Mouse (Mus musculus): ENCODE results near the gene Fkbp8.

Gene Fkbp8

DNA sequence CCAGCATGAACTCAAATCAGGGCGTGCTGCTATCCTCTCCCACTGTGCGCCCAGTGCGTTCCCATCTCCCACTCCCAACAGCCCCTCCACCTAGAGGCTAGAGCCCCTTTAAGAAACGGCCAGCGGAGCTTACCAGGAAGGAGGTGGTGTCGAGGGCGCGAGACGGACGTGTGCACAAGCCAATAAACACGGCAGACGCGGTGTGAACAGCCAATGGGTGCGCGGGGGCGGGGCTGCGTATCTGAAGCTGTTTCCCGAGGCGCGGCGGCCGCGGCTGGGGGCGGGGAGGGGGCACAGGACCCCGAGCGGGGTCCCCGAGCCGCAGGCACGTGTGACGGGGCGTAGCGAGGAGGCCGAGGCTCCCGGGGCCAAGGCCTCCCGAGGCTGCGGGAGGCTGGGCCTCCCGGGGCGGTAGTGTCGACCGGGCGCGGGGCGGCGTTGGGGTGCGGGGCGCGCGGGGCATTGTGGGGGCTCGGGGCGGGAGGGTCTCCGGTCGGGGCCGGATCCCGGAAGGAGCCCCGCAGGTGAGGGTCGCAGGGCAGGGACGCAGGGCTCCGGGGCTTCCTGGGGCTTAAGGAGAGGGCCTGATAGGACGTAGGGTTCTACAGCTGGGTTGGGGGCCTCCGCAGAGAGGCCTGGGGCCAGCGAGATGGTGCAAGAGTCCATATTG lies at the start of gene Fkbp8, which contains the start of gene Kxd1:
TSS of gene Fkbp8 (plus strand) at position 213 of the 670 bp plus-strand sequence.
TSS of gene Kxd1 (minus strand) at position 445 of the 670 bp plus-strand sequence.
- peak; percentile 99 for DNase-seq

DNA sequence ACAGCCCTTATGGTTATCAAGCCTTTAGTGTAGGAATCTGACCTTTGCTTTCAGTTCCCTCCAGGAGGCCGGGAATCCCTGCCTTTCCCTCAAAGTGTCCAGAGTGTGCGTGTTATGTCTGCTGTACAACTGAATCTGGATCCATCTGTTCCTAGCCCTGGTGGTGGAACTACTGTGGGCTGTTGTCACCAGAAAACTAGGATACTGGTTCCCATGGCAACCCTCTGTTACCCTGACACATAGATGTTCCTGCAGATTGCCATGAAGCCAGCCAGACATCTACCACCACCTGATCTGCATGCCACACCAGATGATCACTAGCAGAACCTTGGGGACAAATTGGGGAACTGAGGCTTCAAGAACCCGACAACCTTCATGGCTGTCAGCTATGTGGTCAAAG lies 45.6 kb upstream of the Fkbp8 start:
- DNase-seq = no peak

DNA sequence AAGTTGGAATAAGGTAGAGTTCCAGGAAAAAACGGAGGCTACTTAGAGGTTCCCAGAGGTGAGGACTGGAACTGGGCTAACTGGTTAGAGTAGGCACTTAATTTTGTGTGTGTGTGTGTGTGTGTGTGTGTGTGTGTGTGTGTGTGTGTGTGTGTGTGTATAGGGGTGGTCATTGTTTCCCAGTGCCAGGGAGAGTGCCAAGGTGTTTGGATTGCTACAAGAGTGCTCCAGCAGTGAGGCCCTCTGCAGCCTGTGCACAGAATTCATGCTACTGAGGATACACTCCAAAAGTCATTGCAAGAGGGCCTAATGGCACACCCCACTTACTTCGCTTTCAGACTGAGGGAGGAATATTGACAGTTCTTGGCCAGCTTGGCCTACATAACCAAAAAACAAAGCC lies 44.6 kb upstream of the Fkbp8 start:
- no peak for DNase-seq

DNA sequence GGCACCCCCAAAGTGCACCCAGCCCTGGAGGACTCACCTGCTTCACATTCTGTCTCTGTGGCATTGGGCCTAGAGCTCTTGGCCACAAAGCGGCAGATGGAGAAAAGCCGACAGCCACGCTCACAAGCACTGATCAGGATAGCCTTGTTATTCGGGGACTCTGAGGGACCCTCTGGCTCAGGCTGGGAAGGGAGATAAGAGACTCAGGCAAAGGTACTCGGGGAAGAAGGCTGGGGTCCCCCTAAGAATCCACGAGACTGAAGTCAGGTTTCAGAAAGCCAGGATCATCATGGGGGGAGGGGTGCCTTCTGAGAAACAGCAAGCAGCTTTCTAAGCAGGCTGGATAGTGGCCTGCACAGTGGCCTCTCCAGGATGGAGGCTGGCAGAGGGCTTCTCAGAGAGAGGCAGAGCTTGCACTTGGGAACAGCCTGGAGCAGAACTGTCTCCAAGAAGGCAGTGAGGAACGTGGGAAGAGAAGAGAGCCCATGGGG lies 41.3 kb upstream of the Fkbp8 start:
- no peak for DNase-seq

DNA sequence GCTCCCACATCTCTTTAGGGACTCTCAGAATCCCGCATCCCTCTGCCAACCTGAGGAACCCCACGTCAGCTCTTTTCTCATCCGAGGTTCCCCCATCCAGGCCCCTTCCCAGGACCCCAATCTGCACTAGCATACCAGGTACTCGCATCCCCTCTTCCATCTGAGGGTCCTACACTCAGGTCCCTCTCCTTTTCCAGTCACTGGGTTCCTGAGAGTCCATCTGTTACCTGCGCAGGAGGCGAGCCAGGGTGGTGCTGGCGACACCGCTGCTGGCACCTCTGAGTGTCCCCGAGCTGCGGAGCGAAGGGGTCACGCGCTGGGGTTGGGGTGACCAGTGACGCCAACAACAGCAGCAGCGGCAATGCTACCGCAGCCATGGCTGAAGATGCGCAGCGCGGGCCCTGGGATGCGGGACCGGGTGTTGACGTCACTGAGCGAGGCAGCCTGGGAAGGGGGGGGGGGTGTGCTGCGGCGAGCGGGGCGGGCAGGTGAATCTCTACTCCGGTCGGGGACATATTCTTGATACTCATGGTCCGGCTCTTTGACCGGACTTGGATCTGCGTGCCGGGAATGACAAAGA lies 40.5 kb upstream of the Fkbp8 start, which contains the start of gene Tmem59l:
TSS of gene Tmem59l (minus strand) at position 418 of the 580 bp plus-strand sequence.
- DNase-seq = no peak

DNA sequence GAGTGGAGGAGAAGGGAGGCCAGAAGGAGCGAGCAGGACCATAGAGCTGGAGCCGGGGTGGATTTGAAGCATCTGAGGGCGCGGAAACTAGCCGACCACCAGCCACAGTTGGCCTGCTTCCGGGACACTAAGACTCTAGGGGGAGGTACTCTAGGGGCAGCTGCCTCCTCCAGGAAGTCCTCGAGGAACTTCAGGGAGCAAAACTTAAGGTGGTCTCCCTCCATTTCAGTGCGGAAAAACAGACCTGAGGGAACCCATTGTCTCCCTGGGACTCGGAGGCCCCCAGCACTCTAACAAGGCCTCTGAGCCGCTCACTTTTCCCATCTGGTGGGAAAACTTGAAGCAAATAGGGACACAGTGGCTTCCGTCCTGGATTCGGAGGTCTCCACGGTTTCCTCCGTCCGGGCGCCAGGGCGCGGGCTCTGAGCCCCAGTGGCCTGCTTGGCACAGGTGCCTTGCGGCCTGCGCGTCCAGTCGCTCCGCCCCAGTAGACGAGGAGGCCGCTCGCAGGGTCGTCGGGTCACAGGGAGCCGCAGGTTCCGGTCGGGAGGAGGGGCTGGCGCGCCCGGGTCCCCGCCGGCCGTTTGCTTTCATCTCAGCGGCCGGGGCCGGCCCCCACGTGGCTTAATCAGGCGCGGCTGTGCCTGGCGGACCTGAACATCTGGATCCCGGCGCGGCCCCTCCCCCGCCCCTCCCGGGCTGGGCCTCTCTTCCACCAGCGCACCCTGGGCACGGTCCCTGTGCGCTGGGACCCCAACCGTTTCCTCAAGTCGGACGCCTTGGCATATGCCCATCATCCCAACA lies 39.3 kb upstream of the Fkbp8 start:
- peak; percentile 44 for DNase-seq

DNA sequence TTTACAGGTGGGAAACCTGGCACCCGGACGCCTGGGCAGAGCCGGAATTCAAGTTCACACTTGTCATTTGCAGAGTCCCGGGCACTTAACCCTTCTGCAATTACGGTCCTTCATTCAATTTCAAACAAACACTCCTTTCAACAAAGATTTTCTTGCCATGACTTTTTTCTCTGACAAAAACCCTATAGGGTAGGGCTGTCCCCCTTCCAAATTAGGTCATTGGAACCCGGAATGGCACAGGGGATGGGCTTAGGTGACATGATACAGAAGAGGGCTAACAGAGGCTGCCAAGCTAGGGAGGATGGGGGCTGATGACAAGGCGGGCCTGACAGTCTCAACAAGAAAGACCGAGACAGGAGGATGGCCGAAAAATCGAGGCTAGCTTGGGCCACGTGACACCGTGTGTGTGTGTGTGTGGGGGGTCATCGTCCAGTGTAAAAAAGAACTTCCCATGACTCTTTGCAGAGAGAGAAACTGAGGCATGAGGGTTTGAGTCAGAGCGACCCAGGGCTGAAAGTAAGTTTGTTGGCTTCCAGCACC lies 38.5 kb upstream of the Fkbp8 start:
- DNase-seq = no peak

DNA sequence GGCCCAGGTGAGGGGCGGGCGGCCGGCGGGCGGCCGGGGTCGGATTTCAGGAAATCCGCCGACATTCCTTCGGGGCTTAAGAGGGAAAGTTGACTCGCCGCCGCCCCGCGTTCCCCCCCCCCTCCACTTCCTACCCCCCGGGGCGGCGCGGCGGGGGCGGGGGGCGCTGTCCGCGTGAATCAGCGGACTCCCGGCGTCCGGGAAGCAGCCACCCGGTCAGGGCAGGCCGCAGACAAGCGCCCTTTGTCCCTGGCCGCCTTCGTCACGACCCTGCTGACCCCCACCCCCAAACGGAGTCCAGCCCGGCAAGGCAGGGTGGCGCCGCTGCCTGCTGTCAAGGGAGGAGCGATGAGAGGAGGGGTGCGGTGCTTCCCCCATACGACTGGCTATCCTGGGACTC lies 37.9 kb upstream of the Fkbp8 start:
- DNase-seq = no peak

DNA sequence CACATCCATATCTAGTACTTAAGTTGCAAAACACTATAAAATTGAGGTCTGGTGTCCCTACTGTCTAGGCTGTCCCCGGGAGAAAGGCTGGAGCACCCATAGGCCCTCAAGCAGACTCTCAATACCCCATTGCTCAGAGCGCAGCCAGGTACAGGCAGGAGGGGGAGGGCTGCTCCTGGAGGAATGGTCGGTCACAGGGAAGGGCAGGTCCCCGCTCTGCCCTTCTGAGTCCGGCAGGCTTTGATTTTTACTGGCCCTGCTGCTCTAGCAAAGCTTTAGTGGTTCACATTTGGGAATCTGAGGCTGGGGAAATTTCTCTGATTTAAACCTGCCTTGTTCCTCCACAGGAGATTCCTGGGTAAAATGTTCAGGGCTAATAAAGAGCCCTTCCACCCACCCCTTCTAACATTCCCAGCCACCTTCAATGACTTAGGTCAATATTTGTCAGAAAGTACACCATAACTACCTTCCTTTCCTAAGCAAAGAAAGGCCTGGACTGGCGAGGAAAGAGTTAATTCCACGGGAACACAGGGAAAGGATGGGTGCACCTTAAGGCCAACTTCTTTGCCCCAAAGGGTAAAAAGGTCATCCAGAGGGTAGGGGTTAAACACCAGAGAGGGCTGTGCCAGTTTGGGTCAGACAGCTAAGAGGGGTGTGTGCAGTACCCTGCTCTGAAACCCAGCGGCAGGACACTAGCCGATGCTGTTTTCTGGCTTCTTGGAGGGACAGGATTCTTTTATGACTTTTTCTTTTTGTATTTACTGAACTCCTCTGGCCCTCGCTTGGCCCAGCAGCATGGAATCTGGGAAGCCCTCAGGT lies 37.3 kb upstream of the Fkbp8 start:
- DNase-seq = no peak

DNA sequence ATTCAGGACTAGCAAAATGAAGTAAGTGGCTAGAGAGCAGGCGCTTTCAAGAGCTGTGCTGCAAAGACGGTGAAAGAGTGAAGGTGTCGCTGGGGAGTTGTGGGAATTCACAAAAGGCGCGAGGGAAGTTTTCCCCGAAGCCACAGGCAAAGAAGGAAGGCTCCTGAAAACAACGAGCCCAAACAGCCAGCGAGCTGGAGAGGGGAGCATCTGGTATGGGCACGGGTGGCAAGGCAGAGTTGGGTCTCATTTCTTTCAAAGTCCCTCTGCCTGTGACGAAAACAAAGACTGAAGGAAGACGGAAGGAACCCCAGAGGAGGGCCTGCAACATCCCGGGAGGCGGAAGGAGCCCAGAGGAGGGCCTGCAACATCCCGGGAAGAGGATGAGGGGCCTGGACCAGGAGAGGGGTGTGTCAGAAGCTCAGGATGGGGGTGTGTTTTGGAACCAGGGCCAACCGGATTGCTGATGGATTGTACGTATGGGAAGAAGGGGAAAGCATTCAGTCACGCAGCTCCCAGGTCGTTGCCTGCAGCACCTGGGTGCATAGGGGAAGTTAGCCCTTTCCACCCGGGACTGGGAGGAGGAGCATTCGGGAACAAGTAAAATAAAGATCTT lies 36.5 kb upstream of the Fkbp8 start:
- DNase-seq = no peak

DNA sequence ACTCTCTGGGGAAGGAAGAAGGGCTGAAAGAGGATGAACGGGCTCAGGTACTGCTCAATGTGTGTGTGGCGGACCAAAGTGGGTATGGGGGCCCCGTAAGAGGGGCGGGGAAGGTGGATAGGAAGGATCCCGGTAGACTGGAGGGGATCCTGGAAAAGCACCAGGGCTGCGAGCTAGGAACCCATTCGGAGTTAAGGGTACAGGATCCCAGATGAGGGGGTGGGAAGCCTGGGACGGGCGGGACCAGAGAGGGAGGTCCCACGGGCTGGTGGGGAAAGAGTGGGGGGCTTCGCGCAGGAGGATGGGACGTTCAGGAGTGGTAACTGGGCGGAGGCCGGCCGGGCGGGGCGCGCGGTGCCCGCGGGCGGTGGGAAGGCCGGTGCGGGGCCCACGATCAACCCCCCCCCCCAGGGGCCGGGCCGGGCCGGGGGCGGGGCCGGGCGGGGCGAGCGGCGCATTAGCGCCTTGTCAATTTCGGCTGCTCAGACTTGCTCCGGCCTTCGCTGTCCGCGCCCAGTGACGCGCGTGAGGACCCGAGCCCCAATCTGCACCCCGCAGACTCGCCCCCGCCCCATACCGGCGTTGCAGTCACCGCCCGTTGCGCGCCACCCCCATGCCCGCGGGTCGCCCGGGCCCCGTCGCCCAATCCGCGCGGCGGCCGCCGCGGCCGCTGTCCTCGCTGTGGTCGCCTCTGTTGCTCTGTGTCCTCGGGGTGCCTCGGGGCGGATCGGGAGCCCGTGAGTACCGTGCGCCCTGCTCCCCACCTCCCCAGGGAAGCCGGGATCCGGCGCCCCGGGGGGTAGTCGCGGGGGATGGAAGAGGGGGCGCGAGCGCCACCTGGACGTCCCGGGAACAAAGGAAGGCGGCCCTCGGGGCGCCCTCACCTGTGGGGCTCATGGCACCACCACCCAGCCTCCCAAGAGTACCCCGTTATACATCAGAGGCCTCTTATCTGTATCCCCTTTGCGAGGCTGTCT lies 34.6 kb upstream of the Fkbp8 start, which contains the start of gene Crlf1:
TSS of gene Crlf1 (plus strand) at position 495 of the 977 bp plus-strand sequence.
- no peak for DNase-seq

DNA sequence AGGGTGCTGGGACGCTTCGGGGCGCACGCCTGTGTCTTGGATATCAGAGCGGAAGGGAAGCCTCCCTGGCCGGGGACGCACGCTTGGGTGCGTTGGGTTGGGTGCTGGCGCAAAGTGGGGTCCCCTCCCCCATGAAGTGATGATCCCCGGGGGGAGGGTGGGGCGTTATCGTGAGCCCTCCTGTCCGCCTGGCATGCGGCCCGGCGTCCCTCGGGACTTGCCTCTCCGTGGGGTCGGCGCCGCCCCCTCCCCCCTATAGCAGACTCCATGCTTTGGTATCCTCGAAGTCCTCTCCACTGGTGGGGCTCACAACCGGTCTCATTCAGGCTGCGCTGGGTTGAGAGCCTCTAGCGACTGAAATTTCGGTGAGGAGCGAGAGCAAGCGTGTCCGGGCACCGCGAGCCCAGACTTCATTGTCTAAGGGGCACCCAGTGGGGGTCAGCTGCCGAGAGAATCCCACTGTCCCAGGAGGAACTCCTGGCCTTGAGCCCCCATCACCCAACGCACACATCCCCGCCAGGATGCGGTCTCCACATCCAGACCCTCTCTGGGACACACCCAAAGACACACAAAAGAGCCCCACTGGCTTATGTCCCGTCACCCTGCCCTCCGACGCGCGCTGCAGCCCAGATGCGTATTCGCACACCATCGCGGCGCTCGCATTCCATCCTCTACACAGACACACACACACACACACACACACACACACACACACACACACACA lies 33.7 kb upstream of the Fkbp8 start:
- no peak for DNase-seq

DNA sequence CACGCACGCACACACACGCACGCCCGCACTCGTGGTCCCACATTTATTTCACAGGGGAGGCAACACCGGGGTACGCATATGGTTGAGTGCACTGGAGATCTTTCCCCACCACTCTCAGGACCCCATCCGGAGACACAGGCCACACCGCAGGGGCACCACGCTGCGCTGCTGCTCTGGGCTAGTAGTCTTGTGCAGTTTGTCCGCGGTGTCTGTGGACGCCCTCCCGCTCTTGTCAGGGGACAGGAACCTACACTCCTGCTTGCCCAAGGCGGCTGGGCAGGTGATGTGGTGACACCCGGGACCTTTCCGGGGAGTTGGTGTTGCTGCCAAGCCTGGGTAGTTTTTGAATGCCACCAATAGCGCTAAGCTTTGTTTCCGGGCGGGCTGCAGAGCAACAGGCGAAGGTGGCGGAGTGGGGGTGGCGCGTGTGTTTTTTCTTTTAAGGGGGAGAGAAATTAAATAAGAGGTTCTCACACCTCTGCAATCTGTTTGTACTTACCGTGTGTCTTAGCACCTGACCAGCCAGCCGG lies 33.0 kb upstream of the Fkbp8 start:
- peak; percentile 41 for DNase-seq

DNA sequence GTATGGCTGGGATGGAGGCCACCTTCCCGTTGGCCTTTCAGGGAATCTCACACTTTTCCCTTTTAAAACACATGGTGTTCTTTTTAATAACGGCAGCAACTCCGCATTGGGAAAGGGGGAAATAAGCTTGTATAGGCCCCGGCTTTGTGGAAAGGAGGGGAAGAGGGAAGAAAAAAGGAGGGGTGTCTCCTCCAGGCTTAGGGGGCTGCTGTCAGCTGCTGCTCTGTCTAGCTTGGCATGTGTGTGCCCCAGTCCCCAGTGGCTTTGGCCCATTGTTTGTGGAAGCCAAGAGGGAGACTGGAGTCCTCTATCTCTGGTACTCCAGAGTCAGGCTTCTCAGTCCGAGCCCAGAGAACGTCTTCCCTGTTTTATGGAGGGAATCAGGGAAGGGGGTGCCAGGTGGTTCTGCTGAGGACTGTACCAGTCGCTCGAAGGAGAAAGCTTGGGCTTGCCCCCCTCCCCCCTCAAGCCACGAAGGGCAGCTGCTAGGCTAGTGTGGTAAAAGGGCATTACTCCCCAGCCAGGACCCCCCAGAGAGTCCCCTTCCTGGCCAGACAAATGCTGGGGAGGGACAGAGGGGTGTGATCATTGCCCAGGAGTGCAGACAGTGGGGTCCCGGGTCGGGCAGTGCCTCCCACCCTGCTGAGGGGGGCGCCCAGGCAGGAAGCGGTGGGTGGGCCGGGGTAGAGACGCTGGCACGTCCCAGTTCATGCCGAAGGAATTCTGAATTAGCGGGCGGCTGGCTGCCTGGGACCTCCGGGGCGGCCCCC lies 32.3 kb upstream of the Fkbp8 start:
- no peak for DNase-seq

DNA sequence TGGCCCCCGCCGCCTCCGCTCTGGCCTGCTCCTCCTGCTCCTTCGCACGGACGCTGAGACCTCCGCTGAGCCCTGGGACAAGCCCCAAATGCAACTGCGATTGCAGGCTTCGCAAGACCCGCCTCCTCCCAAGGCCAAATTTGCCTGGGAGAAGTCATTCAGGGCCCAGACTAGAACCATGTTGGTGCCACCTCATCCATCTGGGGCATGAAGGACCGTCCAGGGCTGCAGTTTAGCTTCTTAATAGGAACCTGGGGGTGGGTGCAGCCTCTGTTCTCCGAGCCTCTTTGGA lies 31.8 kb upstream of the Fkbp8 start:
- no peak for DNase-seq

DNA sequence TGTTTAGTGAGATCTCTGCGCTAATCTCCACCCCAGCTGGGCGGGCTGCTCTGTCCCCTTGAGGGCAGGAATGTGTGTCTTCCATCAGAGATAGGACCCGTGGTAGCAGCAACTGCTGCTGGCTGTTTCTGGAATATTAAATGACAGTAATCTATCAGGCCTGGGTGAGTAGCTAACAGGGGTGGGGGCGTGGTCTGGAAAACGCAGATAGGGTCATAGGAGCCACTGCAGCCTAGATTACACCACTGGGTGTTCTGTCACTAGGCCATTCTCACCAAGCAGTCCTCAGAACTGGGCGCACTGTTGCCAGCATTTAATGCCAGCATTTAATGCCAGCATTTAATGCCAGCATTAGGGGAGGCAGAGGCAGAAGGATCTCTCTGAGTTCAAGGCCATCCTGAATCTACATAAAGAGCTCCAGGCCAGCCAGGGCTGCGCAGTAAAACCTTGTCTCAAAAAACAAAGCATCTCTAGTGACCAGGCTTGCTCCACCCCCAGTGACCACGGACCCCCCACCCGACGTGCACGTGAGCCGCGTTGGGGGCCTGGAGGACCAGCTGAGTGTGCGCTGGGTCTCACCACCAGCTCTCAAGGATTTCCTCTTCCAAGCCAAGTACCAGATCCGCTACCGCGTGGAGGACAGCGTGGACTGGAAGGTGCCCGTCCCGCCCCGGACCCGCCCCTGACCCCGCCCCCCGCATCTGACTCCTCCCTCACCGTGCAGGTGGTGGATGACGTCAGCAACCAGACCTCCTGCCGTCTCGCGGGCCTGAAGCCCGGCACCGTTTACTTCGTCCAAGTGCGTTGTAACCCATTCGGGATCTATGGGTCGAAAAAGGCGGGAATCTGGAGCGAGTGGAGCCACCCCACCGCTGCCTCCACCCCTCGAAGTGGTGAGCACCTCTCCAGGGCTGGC lies 26.9 kb upstream of the Fkbp8 start:
- peak; percentile 68 for DNase-seq

DNA sequence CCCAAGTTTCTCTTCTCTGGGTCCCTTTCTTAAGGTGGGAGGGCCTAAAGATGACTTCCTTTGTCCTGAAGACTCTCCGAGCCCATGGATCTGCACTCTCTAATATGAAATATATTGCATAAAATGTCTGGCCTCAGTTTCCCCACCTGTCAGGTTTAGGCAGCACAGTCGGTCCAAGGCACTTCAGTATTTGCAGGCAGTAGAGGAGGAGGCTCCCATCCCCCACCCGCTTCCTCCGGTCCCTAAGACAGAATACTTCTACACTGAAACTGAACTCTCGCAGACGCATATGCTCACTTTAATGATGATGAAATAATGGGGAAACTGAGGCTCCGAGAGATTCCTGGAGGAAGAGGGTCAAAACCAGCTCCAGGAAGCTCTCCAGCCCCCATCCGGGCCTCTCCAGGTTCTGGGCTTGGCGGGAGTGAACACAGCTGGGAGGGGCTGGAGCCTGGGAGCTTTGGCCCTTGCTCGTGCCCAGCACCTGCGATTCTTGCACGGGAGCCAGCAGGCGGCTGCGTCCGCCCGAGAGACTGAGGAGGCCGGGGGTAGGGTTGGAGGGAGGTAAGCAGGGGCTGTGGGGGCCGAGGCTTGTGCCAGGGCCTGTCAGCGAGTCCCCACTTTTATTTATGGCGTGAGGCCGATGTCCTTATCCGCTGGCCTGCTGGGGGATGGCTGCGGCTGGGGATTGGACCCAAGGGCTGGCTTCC lies 25.5 kb upstream of the Fkbp8 start:
- no peak for DNase-seq

All from thymus, postnatal 4 days (tissue).